Mouse (Mus musculus) small intestine, adult 2 months (tissue): Measurements from ENCODE around the gene Erp27.

Source experiments
- CTCF ChIP-seq: fragments of 200-500 bp; IDR thresholded peaks from 2 replicates; pipeline ENCODE4 v1.5.1; 2012; ENCODE audit warnings: low read depth, mild to moderate bottlenecking, control low read depth, inconsistent platforms, low read length, moderate library complexity, mixed read lengths; ENCODE audit not compliant: insufficient replicate concordance, insufficient read length; ENCODE audit errors: extremely low read depth
- POLR2A ChIP-seq: fragments of 200-500 bp; IDR thresholded peaks from 2 replicates; pipeline ENCODE4 v1.6.1; 2012; ENCODE audit warnings: low read depth, mild to moderate bottlenecking, control low read depth, inconsistent platforms, low read length, moderate library complexity

GRCm38 (mm10) chr6:136898222-136898621, 23.8 kb downstream of the Erp27 start:
- TF ChIP-seq POLR2A, result no peak
- TF ChIP-seq CTCF, result no peak
